Mouse (Mus musculus) liver, embryonic 12.5 days (tissue): ENCODE results near the gene Ppm1l. TPM values are rescaled to one million over a fixed set of nuclear protein-coding genes. Genes with fewer than 3 reads are reported as not detected.

Experiments
- ATAC-seq: fragments of 200-750 bp; cut with Nextera tagmentation; 2 replicates; pipeline ENCODE4 v1.8.0; 2017; ENCODE audit warnings: moderate number of reproducible peaks, mild to moderate bottlenecking, moderate library complexity
- H3K27ac ChIP-seq: fragments of 300-500 bp; sonication (generic); 2 replicates; pipeline ENCODE4 v1.5.1; 2016; ENCODE audit warnings: mild to moderate bottlenecking
- H3K27me3 ChIP-seq: fragments of 300-500 bp; sonication (generic); replicated peaks from 2 replicates; pipeline ENCODE4 v1.6.1; 2016; ENCODE audit warnings: mild to moderate bottlenecking, moderate library complexity
- H3K36me3 ChIP-seq: fragments of 300-500 bp; sonication (generic); 2 replicates; pipeline ENCODE4 v1.6.1; 2016; ENCODE audit warnings: mild to moderate bottlenecking, moderate library complexity
- H3K4me1 ChIP-seq: fragments of 300-500 bp; sonication (generic); 2 replicates; pipeline ENCODE4 v1.6.1; 2016
- H3K4me2 ChIP-seq: fragments of 300-500 bp; sonication (generic); 2 replicates; pipeline ENCODE4 v1.6.1; 2016; ENCODE audit warnings: mild to moderate bottlenecking, moderate library complexity
- H3K4me3 ChIP-seq: fragments of 300-500 bp; sonication (generic); 2 replicates; pipeline ENCODE4 v1.5.1; 2016; ENCODE audit warnings: mild to moderate bottlenecking, moderate library complexity
- H3K9ac ChIP-seq: fragments of 300-500 bp; sonication (generic); 2 replicates; pipeline ENCODE4 v1.6.1; 2016; ENCODE audit warnings: mild to moderate bottlenecking, moderate library complexity
- H3K9me3 ChIP-seq: fragments of 300-500 bp; sonication (generic); replicated peaks from 2 replicates; pipeline ENCODE4 v1.6.1; 2016; ENCODE audit warnings: mild to moderate bottlenecking, moderate library complexity
- WGBS: fragments of 180-500 bp; shearing (Covaris S2); methylation state at CpG from one replicate; pipeline ENCODE4 v1.1.7; 2016; ENCODE audit not compliant: insufficient replicate concordance; 5-methylcytosine and 5-hydroxymethylcytosine counted together
- polyA plus RNA-seq: library from polyadenylated mRNA; unstranded; fragments of >200 nt; fragmentation: Nextera tagmentation; extraction: Ambion mirVana; gene quantifications from 2 replicates; pipeline ENCODE4 v1.2.1, GENCODE M21; 2016

The Ppm1l gene
- polyA plus RNA-seq, 1 experiment from 2014 or later: 7.2 TPM

DNA sequence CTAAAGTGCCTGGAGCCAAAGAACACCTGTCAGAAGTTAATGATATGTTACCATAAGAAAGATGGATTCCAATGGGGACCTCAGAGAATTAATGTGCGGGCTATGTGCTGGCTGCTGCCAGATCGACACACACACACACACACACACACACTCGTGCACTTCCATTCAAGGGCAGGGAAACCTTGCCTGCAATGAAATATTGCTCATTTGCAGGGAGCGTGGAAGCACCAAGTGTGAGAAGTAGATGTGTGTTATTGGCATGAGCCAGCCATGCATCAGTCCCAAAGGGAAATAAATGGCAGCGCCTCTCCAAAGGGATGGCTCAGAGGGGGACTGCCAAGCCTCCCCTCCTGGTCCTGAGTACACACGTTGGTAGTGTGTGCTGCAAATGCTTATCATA lies 170.8 kb downstream of the Ppm1l start:
- H3K9ac ChIP-seq: no peak overlapping the region
- no peaks in the 10 kb centered on the region for H3K27me3 ChIP-seq
- no peaks in the 10 kb centered on the region for H3K36me3 ChIP-seq
- H3K9me3 ChIP-seq: no peaks in the 10 kb centered on the region
- no peak for ATAC-seq
- 72% methylated on average over 6 of the region's 6 CpGs for WGBS
- H3K27ac ChIP-seq: no peak overlapping the region
- no peak overlapping the region for H3K4me2 ChIP-seq
- no peak overlapping the region for H3K4me3 ChIP-seq
- H3K4me1 ChIP-seq: no peaks in the 10 kb centered on the region

DNA sequence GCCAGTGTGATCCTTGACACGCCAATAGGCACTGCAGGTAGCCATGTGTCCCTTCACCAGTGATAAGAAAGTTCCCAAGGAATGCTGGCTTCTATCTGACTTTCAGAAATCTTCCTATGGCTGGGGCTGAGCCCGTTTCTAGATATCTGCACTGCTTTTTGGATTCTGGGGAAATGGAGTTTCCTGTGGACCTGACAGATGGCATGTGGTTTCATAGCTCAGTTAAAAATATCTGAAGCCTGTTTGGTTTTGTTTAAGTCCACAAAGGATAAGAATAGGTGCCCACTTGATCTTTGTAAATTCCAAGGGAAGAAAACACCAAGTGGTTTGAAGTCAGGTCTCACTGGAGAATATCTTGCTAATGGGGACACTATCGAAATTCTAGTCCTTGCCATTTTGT lies 173.0 kb downstream of the Ppm1l start:
- Histone ChIP-seq H3K27me3 (no peaks in the 10 kb centered on the region), H3K27ac (no peak overlapping the region), H3K36me3 (no peaks in the 10 kb centered on the region), H3K9me3 (no peaks in the 10 kb centered on the region), H3K4me3 (no peak overlapping the region), H3K4me2 (no peak overlapping the region), H3K9ac (no peak overlapping the region), H3K4me1 (no peaks in the 10 kb centered on the region)
- WGBS: 42% methylated on average over 3 of the region's 3 CpGs
- ATAC-seq: no peak

DNA sequence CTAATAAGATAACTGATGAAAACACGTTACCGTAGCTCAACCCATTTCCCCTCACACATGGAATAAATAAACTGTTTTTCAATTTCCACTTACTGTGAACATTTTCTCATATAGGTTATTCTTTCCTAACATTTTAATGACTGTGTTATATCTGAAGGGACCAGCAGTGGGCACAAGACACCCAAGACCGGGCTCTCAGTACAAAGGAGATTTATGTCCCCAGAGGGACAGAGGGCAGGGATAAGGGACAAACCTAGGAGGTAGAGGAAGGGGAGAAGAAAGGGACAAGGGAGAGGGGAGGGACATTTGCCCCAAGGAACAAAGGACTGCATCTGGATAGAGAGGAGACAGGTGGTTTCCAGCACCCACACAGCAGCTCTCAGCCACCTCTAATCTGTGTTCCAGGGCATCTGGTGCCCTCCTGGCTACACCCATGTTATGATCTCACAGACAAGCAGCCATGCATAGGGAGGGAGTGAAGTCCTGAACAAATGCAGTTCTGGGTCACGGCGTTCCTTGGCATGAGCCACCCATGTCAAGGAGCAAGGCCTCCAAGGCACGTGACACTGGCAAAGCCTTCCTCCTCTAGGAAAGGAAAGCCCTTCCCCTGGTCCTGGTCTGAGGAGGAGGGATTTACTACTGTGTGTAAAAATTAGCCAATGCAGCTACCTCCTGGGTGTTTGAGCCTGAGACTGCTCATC lies 174.5 kb downstream of the Ppm1l start:
- 81% methylated on average over 6 of the region's 6 CpGs for WGBS
- Histone ChIP-seq H3K9ac (no peak overlapping the region), H3K9me3 (no peaks in the 10 kb centered on the region), H3K27ac (no peak overlapping the region), H3K36me3 (no peaks in the 10 kb centered on the region), H3K4me3 (no peak overlapping the region), H3K27me3 (no peaks in the 10 kb centered on the region), H3K4me2 (no peak overlapping the region), H3K4me1 (no peaks in the 10 kb centered on the region)
- no peak for ATAC-seq

DNA sequence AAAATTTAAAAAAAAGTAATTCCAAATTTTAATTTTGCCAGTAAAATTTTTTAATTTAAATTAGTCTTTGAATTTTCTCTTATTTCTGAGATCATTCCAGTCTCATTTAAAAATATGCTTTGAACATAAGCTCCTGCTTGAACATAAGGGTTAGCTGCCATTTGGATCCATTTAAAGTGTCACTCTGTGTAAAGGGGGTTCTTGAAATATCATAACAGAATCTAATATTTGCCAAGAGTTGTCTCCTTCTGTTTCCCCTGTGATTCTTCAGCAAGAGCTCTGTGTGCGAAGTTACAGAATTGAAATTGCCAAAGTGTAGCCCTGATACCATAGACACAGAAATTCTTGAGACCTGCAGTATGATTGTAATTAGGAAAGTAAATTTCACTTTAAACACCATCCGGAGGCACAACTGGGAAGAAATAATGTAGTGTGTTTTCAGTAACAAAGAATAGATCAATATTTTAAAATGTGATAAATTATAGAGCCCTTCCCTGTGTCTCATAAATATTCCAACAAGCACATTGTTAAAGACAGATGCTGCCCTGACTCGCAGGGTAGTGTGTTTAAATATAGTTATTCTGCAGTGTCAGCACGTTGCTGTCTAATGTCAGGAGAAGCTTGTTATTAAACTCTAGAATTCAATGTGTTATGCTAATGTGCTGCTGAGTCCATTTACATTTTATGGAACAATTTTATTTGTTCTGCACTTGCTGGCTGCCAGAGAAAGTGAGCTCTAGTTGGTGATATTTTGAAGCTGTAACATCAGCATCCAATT lies 177.8 kb downstream of the Ppm1l start:
- H3K9ac ChIP-seq: no peak overlapping the region
- no peak overlapping the region for H3K27ac ChIP-seq
- H3K9me3 ChIP-seq: no peaks in the 10 kb centered on the region
- no peak overlapping the region for H3K4me2 ChIP-seq
- H3K4me1 ChIP-seq: no peaks in the 10 kb centered on the region
- ATAC-seq: no peak
- 70% methylated on average over 4 of the region's 4 CpGs for WGBS
- no peaks in the 10 kb centered on the region for H3K36me3 ChIP-seq
- no peaks in the 10 kb centered on the region for H3K27me3 ChIP-seq
- H3K4me3 ChIP-seq: no peak overlapping the region

DNA sequence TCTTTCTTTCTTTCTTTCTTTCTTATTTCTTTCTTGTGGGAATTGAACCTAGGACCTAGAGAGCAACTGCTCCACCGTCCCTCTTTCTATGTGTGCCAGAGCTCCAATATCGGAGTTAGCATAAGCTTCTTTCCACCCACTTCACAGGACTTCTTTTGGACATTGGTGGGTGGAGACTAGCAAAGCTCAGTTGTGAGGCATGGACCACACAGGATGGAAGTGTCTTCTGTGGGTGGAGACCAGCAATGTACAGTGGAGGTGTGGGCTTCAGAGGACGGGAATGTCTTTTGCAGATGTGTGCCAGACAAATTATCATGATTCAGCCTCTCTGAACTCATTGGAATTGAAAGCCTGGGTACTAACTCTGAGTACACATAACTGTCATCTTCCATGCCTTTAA lies 180.5 kb downstream of the Ppm1l start:
- Histone ChIP-seq H3K36me3 (no peaks in the 10 kb centered on the region), H3K27me3 (no peaks in the 10 kb centered on the region), H3K9me3 (no peaks in the 10 kb centered on the region), H3K4me1 (no peaks in the 10 kb centered on the region), H3K4me2 (no peak overlapping the region), H3K27ac (no peak overlapping the region), H3K4me3 (no peak overlapping the region), H3K9ac (no peak overlapping the region)
- WGBS: 76% methylated on average over 3 of the region's 3 CpGs
- ATAC-seq: no peak

DNA sequence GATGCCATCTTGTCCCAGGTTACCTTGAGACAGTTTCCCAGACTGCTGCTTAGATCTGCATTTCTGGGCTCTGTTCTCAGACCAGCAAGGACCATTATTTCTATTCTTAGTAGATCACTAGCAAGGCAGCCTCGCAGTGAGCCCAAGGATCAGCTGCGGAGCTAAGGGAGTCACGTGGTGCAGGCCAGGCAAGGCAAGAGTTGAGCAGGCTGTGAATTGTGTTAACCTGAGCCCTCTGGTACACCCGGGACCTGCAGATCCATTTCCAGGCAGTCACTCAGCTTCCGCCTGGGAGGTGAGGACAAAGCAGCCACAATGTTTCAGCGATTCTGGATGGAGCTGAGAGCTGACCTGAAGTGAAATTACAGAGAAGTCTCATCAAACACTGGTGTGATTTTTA lies 185.3 kb downstream of the Ppm1l start:
- H3K4me1 ChIP-seq: no peaks in the 10 kb centered on the region
- WGBS: 39% methylated on average over 6 of the region's 6 CpGs
- H3K27me3 ChIP-seq: no peaks in the 10 kb centered on the region
- no peaks in the 10 kb centered on the region for H3K9me3 ChIP-seq
- no peak overlapping the region for H3K9ac ChIP-seq
- H3K27ac ChIP-seq: no peak overlapping the region
- H3K36me3 ChIP-seq: no peaks in the 10 kb centered on the region
- no peak overlapping the region for H3K4me3 ChIP-seq
- H3K4me2 ChIP-seq: no peak overlapping the region
- ATAC-seq: no peak

DNA sequence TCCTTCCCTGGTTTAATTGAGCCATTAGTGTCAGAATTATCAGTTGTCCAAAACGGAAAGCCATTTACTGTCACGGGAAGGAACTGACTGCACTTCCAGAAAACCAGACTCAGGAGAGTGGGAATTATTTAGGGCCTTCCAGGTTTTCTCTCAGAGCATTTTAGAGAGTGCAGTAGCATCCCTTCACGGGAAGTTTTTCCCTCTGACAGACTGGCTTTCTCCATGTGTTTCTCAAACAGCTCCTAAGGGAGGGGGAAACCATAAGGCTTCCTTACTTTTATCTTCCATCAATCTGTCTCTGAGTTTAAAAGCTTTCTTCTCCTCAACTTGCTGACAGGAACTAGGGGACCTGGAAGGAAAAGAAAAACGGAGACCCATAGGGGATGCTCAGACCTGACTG lies 185.9 kb downstream of the Ppm1l start:
- H3K9me3 ChIP-seq: no peaks in the 10 kb centered on the region
- no peak overlapping the region for H3K4me3 ChIP-seq
- no peak overlapping the region for H3K27ac ChIP-seq
- WGBS: 34% methylated on average over 4 of the region's 4 CpGs
- ATAC-seq: no peak
- no peaks in the 10 kb centered on the region for H3K27me3 ChIP-seq
- no peak overlapping the region for H3K4me2 ChIP-seq
- no peak overlapping the region for H3K9ac ChIP-seq
- no peaks in the 10 kb centered on the region for H3K36me3 ChIP-seq
- no peaks in the 10 kb centered on the region for H3K4me1 ChIP-seq

DNA sequence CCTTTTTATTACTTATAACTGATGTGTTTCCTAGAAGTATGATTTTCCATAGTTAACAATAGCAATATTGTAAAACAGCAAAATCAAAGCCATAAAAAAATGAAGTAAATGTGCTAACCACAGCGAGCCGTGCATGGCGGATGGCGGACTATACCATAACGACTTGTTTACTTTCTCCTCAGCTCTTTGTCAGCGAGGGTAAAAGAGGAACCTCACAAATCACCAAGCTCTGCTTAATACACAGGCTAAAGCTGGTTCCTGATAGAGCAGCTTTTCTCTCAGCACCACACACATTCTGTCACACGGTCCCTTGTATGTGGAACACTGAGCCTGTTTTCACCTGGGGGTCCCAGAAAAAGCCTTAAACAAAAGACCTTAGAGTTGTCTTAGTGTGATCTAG lies 188.4 kb downstream of the Ppm1l start:
- whole genome bisulfite sequencing: 48% methylated on average over 7 of the region's 7 CpGs
- no peaks in the 10 kb centered on the region for H3K36me3 ChIP-seq
- no peaks in the 10 kb centered on the region for H3K4me1 ChIP-seq
- no peak overlapping the region for H3K27ac ChIP-seq
- H3K9me3 ChIP-seq: no peaks in the 10 kb centered on the region
- H3K4me2 ChIP-seq: no peak overlapping the region
- H3K27me3 ChIP-seq: no peaks in the 10 kb centered on the region
- H3K9ac ChIP-seq: no peak overlapping the region
- H3K4me3 ChIP-seq: no peak overlapping the region
- no peak for ATAC-seq

DNA sequence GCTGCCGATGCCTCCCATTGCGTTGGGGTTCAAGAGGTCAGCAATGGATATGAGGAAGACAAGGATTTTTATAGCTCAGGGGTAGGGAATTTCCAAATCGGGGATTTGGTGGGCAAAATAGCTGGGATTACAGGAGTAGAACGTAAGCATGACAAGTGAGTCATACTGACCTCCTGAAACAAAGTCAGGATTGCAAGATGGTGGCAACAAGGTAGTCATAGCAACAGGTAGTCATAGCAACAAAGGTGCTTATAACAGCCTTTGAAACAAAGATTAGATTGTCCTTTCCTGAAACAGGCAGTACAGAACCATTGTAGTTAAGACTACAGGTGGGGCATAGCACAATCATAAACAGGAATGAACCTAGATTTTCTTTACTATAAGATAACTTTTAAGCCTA lies 189.7 kb downstream of the Ppm1l start:
- Histone ChIP-seq H3K9ac (no peak overlapping the region), H3K27me3 (no peaks in the 10 kb centered on the region), H3K36me3 (no peaks in the 10 kb centered on the region), H3K4me2 (no peak overlapping the region), H3K4me3 (no peak overlapping the region), H3K27ac (no peak overlapping the region), H3K9me3 (no peaks in the 10 kb centered on the region), H3K4me1 (no peaks in the 10 kb centered on the region)
- 82% methylated on average over 4 of the region's 4 CpGs for WGBS
- ATAC-seq: no peak

DNA sequence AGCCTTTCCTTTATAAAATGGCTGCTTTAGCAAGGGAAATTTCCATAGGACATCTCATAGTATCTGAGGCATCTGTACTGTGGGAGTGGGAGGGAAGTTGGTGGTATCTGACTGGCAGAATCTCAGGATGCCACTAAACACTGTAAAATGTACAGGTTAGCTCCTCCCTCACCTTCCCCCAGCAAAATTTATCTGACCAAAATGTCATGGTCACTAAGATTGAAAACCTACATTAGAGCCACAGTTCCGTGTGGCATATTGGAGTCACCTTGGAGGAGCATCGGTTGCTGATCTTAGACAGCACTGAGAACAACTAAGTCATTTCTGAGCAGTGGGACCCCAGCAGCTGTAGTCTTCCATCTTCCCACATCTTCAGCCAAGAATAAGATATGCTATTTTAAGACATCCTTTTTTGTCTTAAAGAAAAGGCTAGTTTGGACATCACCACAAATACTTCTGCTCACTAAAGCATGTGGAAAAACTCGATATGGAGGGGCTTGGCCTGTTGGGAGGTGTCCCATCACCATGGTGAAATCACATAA lies 192.8 kb downstream of the Ppm1l start:
- no peak overlapping the region for H3K4me3 ChIP-seq
- WGBS: 89% methylated on average over 3 of the region's 3 CpGs
- ATAC-seq: no peak

DNA sequence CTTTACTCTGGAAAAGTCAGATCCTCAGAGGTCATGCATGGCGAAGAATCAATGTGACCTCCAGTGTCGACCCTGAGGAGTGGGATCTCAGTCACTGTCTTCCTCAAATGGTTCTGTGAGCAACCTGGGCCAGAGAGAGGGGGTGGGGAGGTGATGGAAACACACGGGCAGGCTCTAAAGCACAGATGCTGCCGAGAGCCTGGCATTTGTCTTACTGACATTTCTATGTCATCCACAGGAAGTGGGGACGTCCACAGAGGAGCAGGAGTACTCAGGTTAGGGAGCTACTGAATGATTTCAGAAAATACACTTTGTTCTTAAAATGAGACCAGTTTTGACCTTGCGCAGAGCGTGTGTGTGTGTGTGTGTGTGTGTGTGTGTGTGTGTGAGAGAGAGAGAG lies 195.2 kb downstream of the Ppm1l start:
- no peaks in the 10 kb centered on the region for H3K4me1 ChIP-seq
- WGBS: 37% methylated on average over 7 of the region's 7 CpGs
- no peak for ATAC-seq
- H3K4me3 ChIP-seq: no peak overlapping the region
- H3K27me3 ChIP-seq: no peaks in the 10 kb centered on the region
- H3K4me2 ChIP-seq: no peak overlapping the region
- no peaks in the 10 kb centered on the region for H3K9me3 ChIP-seq
- no peaks in the 10 kb centered on the region for H3K36me3 ChIP-seq
- no peak overlapping the region for H3K9ac ChIP-seq
- no peak overlapping the region for H3K27ac ChIP-seq

More for the DNA sequence above, 192.8 kb downstream of the Ppm1l start:
- no peaks in the 10 kb centered on the region for H3K27me3 ChIP-seq
- H3K36me3 ChIP-seq: no peaks in the 10 kb centered on the region
- H3K4me1 ChIP-seq: no peaks in the 10 kb centered on the region
- H3K27ac ChIP-seq: no peak overlapping the region
- no peak overlapping the region for H3K4me2 ChIP-seq
- no peak overlapping the region for H3K9ac ChIP-seq
- H3K9me3 ChIP-seq: no peaks in the 10 kb centered on the region

DNA sequence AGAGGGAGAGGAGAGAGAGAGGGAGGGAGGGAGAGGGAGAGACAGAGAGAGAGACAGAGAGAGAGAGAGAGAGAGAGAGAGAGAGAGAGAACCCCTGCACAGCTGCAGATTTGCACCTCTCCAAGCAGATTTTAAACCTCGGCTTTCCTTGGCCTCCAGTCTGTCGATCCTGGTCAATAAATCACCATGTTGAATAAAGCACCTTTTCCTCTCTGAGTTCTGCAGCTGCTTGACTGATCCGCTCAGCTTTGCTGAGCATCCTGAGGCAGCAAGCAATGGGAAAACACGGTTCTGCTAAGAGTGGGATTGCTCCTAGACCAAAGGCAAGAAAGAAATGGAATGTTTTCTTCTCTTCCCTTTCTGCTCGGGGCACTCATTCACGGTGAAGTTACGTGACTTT lies 195.7 kb downstream of the Ppm1l start:
- Histone ChIP-seq H3K4me1 (no peaks in the 10 kb centered on the region), H3K27ac (no peak overlapping the region), H3K4me3 (no peak overlapping the region), H3K27me3 (no peaks in the 10 kb centered on the region), H3K36me3 (no peaks in the 10 kb centered on the region), H3K9me3 (no peaks in the 10 kb centered on the region), H3K4me2 (no peak overlapping the region), H3K9ac (no peak overlapping the region)
- ATAC-seq: no peak
- WGBS: 54% methylated on average over 7 of the region's 7 CpGs
